8 mouse cellular contexts compared by ENCODE assay signal in the genomic region with DNA sequence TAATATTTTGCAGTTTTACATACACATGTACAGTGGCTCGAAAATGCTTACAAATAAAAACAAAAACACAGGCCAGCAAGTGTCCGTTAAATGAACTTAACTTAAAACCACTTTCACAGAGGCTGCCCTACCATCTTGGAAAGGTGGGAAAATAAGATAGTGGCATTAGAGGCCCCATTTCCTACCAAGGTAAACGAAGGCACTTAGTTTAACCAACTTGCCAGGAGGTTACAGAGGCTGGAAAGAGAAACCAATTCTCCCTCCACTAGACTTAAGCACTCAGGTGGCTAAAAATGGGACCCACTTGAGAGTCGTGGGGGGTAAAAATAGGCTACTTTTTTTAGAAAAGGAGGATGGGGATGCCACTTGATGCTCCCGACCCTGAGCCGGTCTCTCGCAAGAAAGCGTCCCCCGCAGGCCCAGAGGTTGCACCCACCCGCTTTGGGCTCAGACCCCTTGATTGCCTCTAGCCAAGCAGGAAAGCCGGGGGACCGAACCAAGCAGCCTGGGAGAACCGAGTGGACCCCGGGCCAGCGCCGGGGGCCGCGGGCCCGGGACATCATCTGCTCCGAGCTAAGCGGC. TPM values are rescaled to one million over a fixed set of nuclear protein-coding genes. Genes with fewer than 3 reads are reported as not detected.
DNase-seq lines count a peak whose midpoint lies in the region; ATAC-seq and TF ChIP-seq lines count a peak whose summit lies in the region.

No protein-coding gene starts in this region.

- no peak for TF ChIP-seq CTCF in cerebellum, adult 2 months (IDR thresholded peaks at IDR 0.05; ENCODE audit: borderline replicate concordance, insufficient read depth, low read depth, low read length)
- TF ChIP-seq CTCF in spleen, adult 2 months (IDR thresholded peaks at IDR 0.05; ENCODE audit: extremely low read depth, insufficient read depth, insufficient read length, insufficient replicate concordance): no peak

- peak overlapping the region; percentile 94 for H3K27ac ChIP-seq in cerebellum, adult 2 months (ENCODE audit: insufficient read depth, low read length)
- H3K27ac ChIP-seq in spleen, adult 2 months (ENCODE audit: insufficient read depth, low read length): no peak overlapping the region
- peak overlapping the region; percentile 95 for H3K27ac ChIP-seq in liver, embryonic 11.5 days (ENCODE audit: low read depth, low read length)

- no peak for TF ChIP-seq POLR2A in cerebellum, adult 2 months (IDR thresholded peaks at IDR 0.05; ENCODE audit: borderline replicate concordance, insufficient read depth, low read length)
- no peak for TF ChIP-seq POLR2A in spleen, adult 2 months (IDR thresholded peaks at IDR 0.05; ENCODE audit: low read depth, low read length)

- ATAC-seq in liver, embryonic 11.5 days (replicated peaks; ENCODE audit: low FRiP score): no peak
- no peak for ATAC-seq in inflammation-experienced regulatory T-cells, adult 6 months

- WGBS in cerebellum, adult 2 months: 8% methylated on average over 21 of the region's 21 CpGs
- 16% methylated on average over 21 of the region's 21 CpGs for WGBS in spleen, adult 2 months
- WGBS in liver, embryonic 11.5 days: 7% methylated on average over 21 of the region's 21 CpGs

- H3K4me1 ChIP-seq in cerebellum, adult 2 months (ENCODE audit: control insufficient read depth, insufficient read depth, low read length): peaks cover 23% of the 10 kb centered on the region
- H3K4me1 ChIP-seq in spleen, adult 2 months (ENCODE audit: control insufficient read depth, insufficient read depth, insufficient read length): peaks cover 7% of the 10 kb centered on the region
- H3K4me1 ChIP-seq in liver, embryonic 11.5 days (replicated peaks; ENCODE audit: control insufficient read depth, insufficient read depth, low read length): peaks cover 31% of the 10 kb centered on the region

- peak overlapping the region; percentile 94 for H3K9ac ChIP-seq in liver, embryonic 11.5 days (ENCODE audit: low read depth, low read length)

- no peaks in the 10 kb centered on the region for H3K36me3 ChIP-seq in spleen, adult 2 months (ENCODE audit: control insufficient read depth, insufficient read depth, low read length)
- H3K36me3 ChIP-seq in liver, embryonic 11.5 days (ENCODE audit: control insufficient read depth, insufficient read depth, low read length): no peaks in the 10 kb centered on the region

- H3K9me3 ChIP-seq in liver, embryonic 11.5 days (ENCODE audit: control insufficient read depth, low read length): no peaks in the 10 kb centered on the region

- H3K27me3 ChIP-seq in cerebellum, adult 2 months (ENCODE audit: control insufficient read depth, insufficient read depth, low read length): no peaks in the 10 kb centered on the region
- peaks cover 15% of the 10 kb centered on the region for H3K27me3 ChIP-seq in spleen, adult 2 months (ENCODE audit: control insufficient read depth, insufficient read depth, low read length)
- H3K27me3 ChIP-seq in liver, embryonic 11.5 days (replicated peaks; ENCODE audit: control insufficient read depth, insufficient read depth, low read length): peaks cover 19% of the 10 kb centered on the region

- no peak for DNase-seq in cerebellum, adult 2 months
- no peak for DNase-seq in cerebellum, postnatal 25 days
- DNase-seq in spleen, adult 2 months (ENCODE audit: low read depth in 1 of 2, low spot score in 2 of 2): no peak
- DNase-seq in spleen, postnatal 14 days (ENCODE audit: low spot score in 2 of 2): no peak
- DNase-seq in liver, embryonic 11.5 days (ENCODE audit: low spot score): no peak
- peak; percentile 39 for DNase-seq in testis, postnatal 14 days (ENCODE audit: low spot score)
- no peak for DNase-seq in ovary, postnatal 36 days (ENCODE audit: low spot score)

- H3K4me3 ChIP-seq in cerebellum, adult 2 months (replicated peaks; ENCODE audit: insufficient read depth, low read depth, low read length): peak overlapping the region; percentile 92
- H3K4me3 ChIP-seq in spleen, adult 2 months (ENCODE audit: extremely low read depth, insufficient read depth, insufficient read length): peak overlapping the region; percentile 48
- peak overlapping the region; percentile 90 for H3K4me3 ChIP-seq in liver, embryonic 11.5 days (ENCODE audit: low read depth, low read length)

- peak overlapping the region; percentile 98 for H3K4me2 ChIP-seq in liver, embryonic 11.5 days

RNA-seq across cellular contexts. Expression of a gene that starts 20.9 kb away (rescaled TPM):
- polyA plus RNA-seq in cerebellum, adult 2 months (2012; rRNA removed): 31.2 and 35.4 TPM in 2 replicates
- 0.37 and 0.60 TPM in 2 replicates for polyA plus RNA-seq in spleen, adult 2 months (2012; rRNA removed)
- polyA plus RNA-seq in liver, embryonic 11.5 days (2014; fragmentation: Nextera tagmentation; extraction: Ambion mirVana): 31.2 and 36.9 TPM in 2 replicates
- polyA plus RNA-seq in inflammation-experienced regulatory T-cells, adult 6 months (2017; shearing (Covaris generic)): not detected

RNA-seq across cellular contexts. Expression of a gene that starts 29.5 kb away (rescaled TPM):
- polyA plus RNA-seq in cerebellum, adult 2 months (2012; rRNA removed): 24.6 and 27.1 TPM in 2 replicates
- polyA plus RNA-seq in spleen, adult 2 months (2012; rRNA removed): 4.3 and 4.6 TPM in 2 replicates
- polyA plus RNA-seq in liver, embryonic 11.5 days (2014; fragmentation: Nextera tagmentation; extraction: Ambion mirVana): 23.3 and 26.4 TPM in 2 replicates
- polyA plus RNA-seq in inflammation-experienced regulatory T-cells, adult 6 months (2017; shearing (Covaris generic)): 10 to 100 TPM; 18.1 to 24.6 (median 21.3) TPM

Comparison
In these comparisons a context has a peak if more than half of its experiments do, and no peak if none do; other contexts are left out.
1. RNA of a gene that starts 20.9 kb away (polyA plus RNA-seq): 31.2 to 35.4 TPM in cerebellum, adult 2 months and 31.2 to 36.9 TPM in liver, embryonic 11.5 days; 0.37 to 0.60 TPM in spleen, adult 2 months and not detected in inflammation-experienced regulatory T-cells, adult 6 months; every median in the first group is over 10 times any median in the second.
2. Peak in every context shown above with its lines, with median percentiles within 50 percentile points of each other: H3K4me3 ChIP-seq.